Mouse (Mus musculus) ES-E14 (cell line): ENCODE measurements around the gene Diaph3.

Experiments
- CHD2 ChIP-seq: IDR thresholded peaks from 2 replicates; pipeline ENCODE4 v1.6.1; 2014; ENCODE audit warnings: mild to moderate bottlenecking, low read depth, low read length, inconsistent platforms
- ZNF384 ChIP-seq: IDR thresholded peaks from 2 replicates; pipeline ENCODE4 v1.6.1; 2012; ENCODE audit warnings: low read depth, low read length, inconsistent platforms

GRCm38 (mm10) chr14:87121868-87122267 is 19.2 kb downstream of the Diaph3 start:
- TF ChIP-seq ZNF384 = no peak
- no peak for TF ChIP-seq CHD2
